Mouse (Mus musculus) liver, embryonic 13.5 days (tissue): ENCODE measurements around the gene Eri2. TPM values are rescaled to one million over a fixed set of nuclear protein-coding genes. Genes with fewer than 3 reads are reported as not detected.
"Not testable (repeated sequence)": the region's sequence is repeated elsewhere in the genome, so short reads cannot be mapped to it uniquely, and the experiment has no call there.

Experiments used
- ATAC-seq: fragments of 200-750 bp; cut with Nextera tagmentation; 2 replicates; pipeline ENCODE4 v1.8.0; 2017; ENCODE audit warnings: low read depth, mild to moderate bottlenecking, moderate number of reproducible peaks, moderate library complexity
- DNase-seq: peaks from one replicate; pipeline ENCODE4 v3.0.0; 2022
- H3K27ac ChIP-seq: fragments of 300-500 bp; sonication (generic); 2 replicates; pipeline ENCODE4 v1.5.1; 2015; ENCODE audit warnings: moderate library complexity, mild to moderate bottlenecking, inconsistent platforms
- H3K27me3 ChIP-seq: fragments of 300-500 bp; sonication (generic); 2 replicates; pipeline ENCODE4 v1.6.1; 2015; ENCODE audit warnings: mild to moderate bottlenecking, inconsistent platforms
- H3K36me3 ChIP-seq: fragments of 300-500 bp; sonication (generic); 2 replicates; pipeline ENCODE4 v1.6.1; 2015; ENCODE audit warnings: mild to moderate bottlenecking, inconsistent platforms
- H3K4me1 ChIP-seq: fragments of 300-500 bp; sonication (generic); replicated peaks from 2 replicates; pipeline ENCODE4 v1.6.1; 2015; ENCODE audit warnings: inconsistent platforms
- H3K4me2 ChIP-seq: fragments of 300-500 bp; sonication (generic); 2 replicates; pipeline ENCODE4 v1.6.1; 2015; ENCODE audit warnings: inconsistent platforms, mild to moderate bottlenecking, moderate library complexity
- H3K4me3 ChIP-seq: fragments of 300-500 bp; sonication (generic); replicated peaks from 2 replicates; pipeline ENCODE4 v1.5.1; 2015; ENCODE audit warnings: mild to moderate bottlenecking, inconsistent platforms
- H3K9ac ChIP-seq: fragments of 300-500 bp; sonication (generic); 2 replicates; pipeline ENCODE4 v1.6.1; 2015; ENCODE audit warnings: mild to moderate bottlenecking, inconsistent platforms
- H3K9me3 ChIP-seq: fragments of 300-500 bp; sonication (generic); replicated peaks from 2 replicates; pipeline ENCODE4 v1.6.1; 2016; ENCODE audit warnings: inconsistent platforms
- WGBS: fragments of 180-500 bp; shearing (Covaris S2); methylation state at CpG from one replicate; pipeline ENCODE4 v1.1.7; 2015; ENCODE audit not compliant: insufficient replicate concordance; 5-methylcytosine and 5-hydroxymethylcytosine counted together
- polyA plus RNA-seq: library from polyadenylated mRNA; unstranded; fragments of >200 nt; fragmentation: Nextera tagmentation; extraction: Ambion mirVana; gene quantifications from 2 replicates; pipeline ENCODE4 v1.2.1, GENCODE M21; 2015

Gene Eri2
- polyA plus RNA-seq, 1 experiment from 2014 or later: 12.4 TPM

- Histone ChIP-seq H3K27me3 (peaks cover 11% of the 10 kb centered on the region), H3K4me3 (peak overlapping the region; percentile 33; the same call in 1 of the 2 replicates), H3K4me2 (peak overlapping the region; percentile 37; the same call in 1 of the 2 replicates)
- 3% methylated on average over 28 of the region's 44 CpGs for WGBS
- H3K27ac ChIP-seq, H3K9ac ChIP-seq, H3K4me1 ChIP-seq, DNase-seq, H3K9me3 ChIP-seq, H3K36me3 ChIP-seq, ATAC-seq: not testable (repeated sequence)
Measured at GRCm38 (mm10) chr7:119739798-119740468, 53.9 kb downstream of the Eri2 start.

GRCm38 (mm10) chr7:119738877-119739276, 55.0 kb downstream of the Eri2 start:
- Histone ChIP-seq H3K4me2 (no peak overlapping the region), H3K4me1 (no peaks in the 10 kb centered on the region), H3K27me3 (peaks cover 11% of the 10 kb centered on the region), H3K9me3 (0 out of 2 replicates have a peak, but pooled peaks cover 3% of the 10 kb centered on the region), H3K9ac (no peak overlapping the region), H3K4me3 (no peak overlapping the region), H3K36me3 (no peaks in the 10 kb centered on the region), H3K27ac (no peak overlapping the region)
- ATAC-seq: no peak
- no peak for DNase-seq
- 74% methylated on average over 2 of the region's 2 CpGs for WGBS

- not testable (repeated sequence) for H3K27me3 ChIP-seq, H3K4me1 ChIP-seq, H3K4me3 ChIP-seq, ATAC-seq, H3K36me3 ChIP-seq, H3K27ac ChIP-seq, H3K4me2 ChIP-seq, H3K9me3 ChIP-seq, H3K9ac ChIP-seq, DNase-seq
- WGBS: 63% methylated on average over 4 of the region's 4 CpGs
Measured at GRCm38 (mm10) chr7:119731262-119731661, 62.6 kb downstream of the Eri2 start.

- WGBS: 61% methylated on average over 2 of the region's 2 CpGs
Measured at GRCm38 (mm10) chr7:119727621-119728020, 66.2 kb downstream of the Eri2 start.

GRCm38 (mm10) chr7:119720947-119721310, 72.9 kb downstream of the Eri2 start:
- Histone ChIP-seq H3K4me1 (peaks cover 13% of the 10 kb centered on the region), H3K9ac (peak overlapping the region; percentile 82), H3K36me3 (peaks cover 27% of the 10 kb centered on the region), H3K4me3 (peak overlapping the region; percentile 87), H3K27me3 (no peaks in the 10 kb centered on the region), H3K27ac (no peak overlapping the region), H3K9me3 (no peaks in the 10 kb centered on the region), H3K4me2 (peak overlapping the region; percentile 79)
- WGBS: 15% methylated on average over 8 of the region's 8 CpGs
- ATAC-seq (peak; percentile 16; the same call in 1 of the 2 replicates), DNase-seq (no peak)

More at GRCm38 (mm10) chr7:119727621-119728020, 66.2 kb downstream of the Eri2 start:
- Histone ChIP-seq H3K4me2 (no peak overlapping the region), H3K27me3 (no peaks in the 10 kb centered on the region), H3K4me1 (no peaks in the 10 kb centered on the region), H3K4me3 (no peak overlapping the region), H3K9me3 (no peaks in the 10 kb centered on the region), H3K36me3 (no peaks in the 10 kb centered on the region), H3K27ac (no peak overlapping the region), H3K9ac (no peak overlapping the region)
- no peak for ATAC-seq
- no peak for DNase-seq

- Histone ChIP-seq H3K4me3 (peak within 1 kb of the TSS; percentile 87), H3K36me3 (peaks cover 32% of the 10 kb centered on the region), H3K9ac (peak within 1 kb of the TSS; percentile 82), H3K9me3 (no peaks in the 10 kb centered on the region), H3K4me1 (peaks cover 13% of the 10 kb centered on the region), H3K4me2 (peak within 1 kb of the TSS; percentile 79), H3K27me3 (no peaks in the 10 kb centered on the region), H3K27ac (peak within 1 kb of the TSS; percentile 29)
- ATAC-seq (peak; percentile 92), DNase-seq (peak; percentile 84)
- WGBS: under 1% methylated on average over 60 of the region's 60 CpGs
Measured at GRCm38 (mm10) chr7:119720253-119720946, 73.5 kb downstream of the Eri2 start, which contains the start of gene Thumpd1. TSS of gene Thumpd1 (minus strand) at chr7:119720798.

Other genes starting within 250 kb of the Eri2 start
- gene Acsm2, start 239.7 kb downstream of the Eri2 start, polyA plus RNA-seq: not detected in 2 replicates
- gene Acsm1, start 187.0 kb downstream of the Eri2 start, polyA plus RNA-seq: 0.63 and 0.68 TPM in 2 replicates
- gene Acsm4, start 104.0 kb downstream of the Eri2 start, polyA plus RNA-seq: not detected in 2 replicates
- gene Thumpd1, start 73.3 kb downstream of the Eri2 start, polyA plus RNA-seq: 35.7 and 40.8 TPM in 2 replicates
- gene Acsm3, start 33.1 kb downstream of the Eri2 start, polyA plus RNA-seq: 0.93 and 1.7 TPM in 2 replicates
- 10.7 and 10.8 TPM in 2 replicates for gene Rexo5, start 52 bp downstream of the Eri2 start, polyA plus RNA-seq
- gene Lyrm1, start 101.8 kb upstream of the Eri2 start, polyA plus RNA-seq: 3.8 and 3.9 TPM in 2 replicates
- 2.0 and 2.5 TPM in 2 replicates for gene Dcun1d3, start 102.2 kb upstream of the Eri2 start, polyA plus RNA-seq